In genomic region chr16:95596884-95597577, GRCm38 (mm10) we compare ENCODE assay signal across 21 mouse cellular contexts. TPM values are rescaled to one million over a fixed set of nuclear protein-coding genes. Genes with fewer than 3 reads are reported as not detected.
DNase-seq lines count a peak whose midpoint lies in the region; ATAC-seq lines count a peak whose summit lies in the region.
"Had no signal": no experiment of that assay in that cellular context is flagged by ENCODE, and none has a peak within 500 bp of the region (broad histone marks: within the 10 kb centered on the region; RNA-seq: fewer than 3 reads in every experiment).

No protein-coding gene starts in this region.

- DNase-seq in midbrain, embryonic 10.5 days (ENCODE audit: low spot score), result no peak
- no peak for DNase-seq in layer of hippocampus, postnatal 14 days (ENCODE audit: low spot score in 2 of 2)
- no peak for DNase-seq in right cerebral cortex, postnatal 14 days
- DNase-seq: adrenal gland, postnatal 36 days; cerebellum, adult 8-10 months; heart, postnatal 36 days; layer of hippocampus, postnatal 36 days; lung, adult 2 months; thymus, adult 2 months had no signal

- peak overlapping the region; percentile 35; the same call in 1 of the 2 replicates for H3K27ac ChIP-seq in hindbrain, embryonic 13.5 days
- H3K27ac ChIP-seq in hindbrain, embryonic 12.5 days, result no peak overlapping the region
- 0 out of 2 replicates have a peak overlapping the region, but pooled peaks have one; percentile 6 for H3K27ac ChIP-seq in midbrain, embryonic 10.5 days (replicated peaks)
- H3K27ac ChIP-seq: heart, embryonic 13.5 days; stomach, embryonic 15.5 days had no signal

- H3K36me3 ChIP-seq in hindbrain, embryonic 13.5 days, result no peaks in the 10 kb centered on the region
- no peaks in the 10 kb centered on the region for H3K36me3 ChIP-seq in hindbrain, embryonic 12.5 days
- no peaks in the 10 kb centered on the region for H3K36me3 ChIP-seq in megakaryocyte, embryonic 14.5 days (replicated peaks; ENCODE audit: low read length)
- H3K36me3 ChIP-seq in midbrain, embryonic 10.5 days, result no peaks in the 10 kb centered on the region
- H3K36me3 ChIP-seq: heart, embryonic 13.5 days; kidney, embryonic 15.5 days; stomach, embryonic 15.5 days had no signal

- H3K4me2 ChIP-seq in hindbrain, embryonic 13.5 days, result no peak overlapping the region
- H3K4me2 ChIP-seq in hindbrain, embryonic 12.5 days (replicated peaks), result no peak overlapping the region
- H3K4me2 ChIP-seq: heart, embryonic 13.5 days; kidney, embryonic 15.5 days; liver, embryonic 11.5 days; stomach, embryonic 15.5 days had no signal

- peaks cover 24% of the 10 kb centered on the region for H3K4me1 ChIP-seq in hindbrain, embryonic 13.5 days (replicated peaks)
- H3K4me1 ChIP-seq in hindbrain, embryonic 12.5 days, result peaks cover 14% of the 10 kb centered on the region
- H3K4me1 ChIP-seq in megakaryocyte, embryonic 14.5 days, result peaks cover 3% of the 10 kb centered on the region; the same call in 1 of the 2 replicates
- H3K4me1 ChIP-seq in midbrain, embryonic 10.5 days, result peaks cover 13% of the 10 kb centered on the region
- H3K4me1 ChIP-seq: heart, embryonic 13.5 days had no signal

- H3K9me3 ChIP-seq in hindbrain, embryonic 13.5 days, result no peaks in the 10 kb centered on the region
- H3K9me3 ChIP-seq in hindbrain, embryonic 12.5 days (replicated peaks), result no peaks in the 10 kb centered on the region
- H3K9me3 ChIP-seq in megakaryocyte, embryonic 14.5 days, result peaks cover 8% of the 10 kb centered on the region
- no peaks in the 10 kb centered on the region for H3K9me3 ChIP-seq in midbrain, embryonic 10.5 days (replicated peaks)
- H3K9me3 ChIP-seq: kidney, embryonic 15.5 days; stomach, embryonic 15.5 days had no signal

- H3K27me3 ChIP-seq in hindbrain, embryonic 13.5 days, result 0 out of 2 replicates have a peak, but pooled peaks cover 2% of the 10 kb centered on the region
- H3K27me3 ChIP-seq in hindbrain, embryonic 12.5 days, result no peaks in the 10 kb centered on the region
- peaks cover 18% of the 10 kb centered on the region for H3K27me3 ChIP-seq in megakaryocyte, embryonic 14.5 days (replicated peaks)
- no peaks in the 10 kb centered on the region for H3K27me3 ChIP-seq in midbrain, embryonic 10.5 days (ENCODE audit: low read depth, poor library complexity, severe bottlenecking)
- H3K27me3 ChIP-seq: heart, embryonic 13.5 days; kidney, embryonic 15.5 days; stomach, embryonic 15.5 days had no signal

- 81% methylated on average over 11 of the region's 11 CpGs for WGBS in hindbrain, embryonic 13.5 days
- 90% methylated on average over 11 of the region's 11 CpGs for whole genome bisulfite sequencing in hindbrain, embryonic 12.5 days
- WGBS in midbrain, embryonic 10.5 days, result 89% methylated on average over 11 of the region's 11 CpGs

- no peak for ATAC-seq in hindbrain, embryonic 13.5 days (ENCODE audit: low FRiP score)
- ATAC-seq in hindbrain, embryonic 12.5 days (ENCODE audit: low FRiP score), result no peak
- no peak for ATAC-seq in megakaryocyte, adult 5-6 weeks (ENCODE audit: poor library complexity, severe bottlenecking)
- ATAC-seq: activated CD4-positive, CD25-positive, alpha-beta regulatory T cell, adult 4 months; intestine, embryonic 16.5 days; Patski had no signal

- no peak overlapping the region for H3K9ac ChIP-seq in hindbrain, embryonic 13.5 days
- no peak overlapping the region for H3K9ac ChIP-seq in hindbrain, embryonic 12.5 days
- H3K9ac ChIP-seq: heart, embryonic 13.5 days; kidney, embryonic 15.5 days; stomach, embryonic 15.5 days had no signal

- H3K4me3 ChIP-seq in hindbrain, embryonic 13.5 days, result no peak overlapping the region
- H3K4me3 ChIP-seq in hindbrain, embryonic 12.5 days, result no peak overlapping the region
- H3K4me3 ChIP-seq in megakaryocyte, embryonic 14.5 days (replicated peaks), result peak overlapping the region; percentile 59
- H3K4me3 ChIP-seq in midbrain, embryonic 10.5 days, result no peak overlapping the region
- H3K4me3 ChIP-seq: erythroblast, embryonic 14.5 days; heart, embryonic 13.5 days; kidney, embryonic 15.5 days; stomach, embryonic 15.5 days had no signal

RNA-seq across cellular contexts. Expression of gene Erg, which starts 10.6 kb away (rescaled TPM):
- 2.1 and 3.0 TPM in 2 replicates for polyA plus RNA-seq in hindbrain, embryonic 13.5 days (2015; fragmentation: Nextera tagmentation; extraction: Ambion mirVana)
- polyA plus RNA-seq in hindbrain, embryonic 12.5 days (2016; fragmentation: Nextera tagmentation; extraction: Ambion mirVana), result 7.3 and 7.8 TPM in 2 replicates
- 3.9 TPM in 1 of 2 replicates, not detected in the other for polyA plus RNA-seq in megakaryocyte, embryonic 14.5 days (2012; ENCODE audit: insufficient read depth, low replicate concordance)
- total RNA-seq in megakaryocyte, adult 5-6 weeks (2015), result 3.5 and 3.7 TPM in 2 replicates
- 6.2 and 8.9 TPM in 2 replicates for total RNA-seq in megakaryocyte, adult 5-6 weeks (2017)
- 1.4 and 1.7 TPM in 2 replicates for polyA plus RNA-seq in midbrain, embryonic 10.5 days (2016; fragmentation: Nextera tagmentation; extraction: Ambion mirVana)
- 1 to 10 TPM; 7.0 to 7.1 TPM for total RNA-seq in layer of hippocampus, postnatal 14 days (2021)
- polyA plus RNA-seq: activated CD4-positive, CD25-positive, alpha-beta regulatory T cell, adult 4 months; erythroblast, embryonic 14.5 days; Patski had no signal
